Mouse (Mus musculus): Measurements from ENCODE around the gene Cluh.

Gene Cluh

DNA sequence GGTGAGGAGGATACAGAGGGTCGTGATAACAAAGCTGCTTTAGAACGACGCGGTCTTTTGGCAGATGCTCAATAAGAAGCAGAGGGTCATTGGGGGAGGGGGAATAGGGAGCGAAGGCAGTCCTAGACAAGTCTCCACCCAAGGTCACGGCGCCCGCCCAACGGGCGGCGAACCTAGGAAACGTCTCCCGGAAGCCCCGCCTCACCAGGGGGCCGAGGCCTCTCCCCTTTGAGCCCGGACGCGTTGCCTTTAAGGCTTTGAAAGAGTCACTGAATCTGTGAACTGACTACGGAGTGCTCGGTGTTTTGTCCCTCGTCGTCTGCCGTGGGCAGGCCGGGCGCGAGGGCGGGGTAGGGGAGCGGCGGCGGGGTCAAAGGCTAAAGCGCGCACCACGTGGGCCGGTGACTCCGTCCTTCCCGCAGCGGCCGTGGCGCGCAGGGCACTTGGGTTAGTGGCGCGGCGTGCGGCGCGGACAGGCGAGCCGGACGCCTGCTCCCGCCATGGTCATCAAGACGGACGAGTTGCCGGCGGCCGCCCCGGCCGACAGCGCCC is at the start of gene Cluh:
Cluh (plus strand) TSS at position 401 of the 552 bp plus-strand sequence.
- DNase-seq (ENCODE audit: low spot score in 2 of 2) = peak; percentile 97 to 98

- no peak for DNase-seq (ENCODE audit: low spot score in 2 of 2)
These were observed 47.0 kb upstream of the Cluh start for GRCm38 (mm10) chr11:74602286-74602685.

GRCm38 (mm10) chr11:74610068-74610467 is 39.2 kb upstream of the Cluh start:
- no peak for DNase-seq (ENCODE audit: low spot score in 2 of 2)

GRCm38 (mm10) chr11:74610545-74611176 is 38.6 kb upstream of the Cluh start, which contains the start of gene Rap1gap2:
Rap1gap2 (minus strand) TSS chr11:74610915.
- no peak for DNase-seq (ENCODE audit: low spot score in 2 of 2)

DNA sequence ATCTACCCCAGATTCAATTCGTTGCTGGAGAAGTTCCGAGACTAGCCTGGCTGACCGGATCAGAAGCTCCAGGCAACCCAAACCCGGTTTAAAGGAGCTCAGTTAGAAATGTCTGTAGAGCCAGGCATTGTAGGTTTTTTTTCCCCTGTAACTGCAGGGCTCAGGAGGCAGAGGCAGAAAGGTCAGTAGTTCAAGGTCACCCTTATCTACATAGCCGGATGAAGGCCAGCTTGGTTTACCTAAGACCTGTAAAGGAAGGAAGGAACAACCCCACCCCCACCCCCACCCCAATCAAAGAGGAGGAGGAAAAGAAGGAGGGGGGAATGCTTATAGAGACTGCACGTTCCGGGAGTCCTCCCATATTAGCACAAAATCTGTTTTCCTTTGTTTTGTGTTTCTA is 37.9 kb upstream of the Cluh start:
- no peak for DNase-seq (ENCODE audit: low spot score in 2 of 2)

GRCm38 (mm10) chr11:74613428-74613827 is 35.9 kb upstream of the Cluh start:
- DNase-seq (ENCODE audit: low spot score in 2 of 2) = no peak

DNA sequence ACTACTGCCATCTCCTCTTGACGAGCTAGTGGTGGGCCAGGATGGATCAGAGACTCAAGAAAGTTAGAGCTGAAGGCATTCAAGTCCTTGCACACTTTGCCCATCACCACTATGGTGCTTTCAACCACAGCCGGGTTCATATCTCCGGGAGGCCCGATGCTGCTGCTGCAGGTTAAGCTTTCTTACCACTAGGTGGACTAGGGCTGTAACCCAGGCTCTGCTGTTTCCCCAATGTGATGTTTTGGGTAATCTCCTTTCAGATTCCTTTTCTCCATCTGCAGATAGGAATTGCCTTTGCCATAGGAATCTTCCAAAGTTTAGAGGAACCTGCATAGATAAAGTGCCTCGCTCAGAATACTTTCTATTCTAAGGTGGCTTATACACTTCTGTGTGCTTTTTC is 33.7 kb upstream of the Cluh start:
- no peak for DNase-seq (ENCODE audit: low spot score in 2 of 2)

- peak; percentile 73 to 78 for DNase-seq (ENCODE audit: low spot score in 2 of 2)
These were observed 29.9 kb upstream of the Cluh start, which contains the start of gene Ccdc92b for GRCm38 (mm10) chr11:74619201-74619955. Ccdc92b (plus strand) TSS chr11:74619605.

GRCm38 (mm10) chr11:74619956-74620300 is 29.4 kb upstream of the Cluh start:
- no peak for DNase-seq (ENCODE audit: low spot score in 2 of 2)

DNA sequence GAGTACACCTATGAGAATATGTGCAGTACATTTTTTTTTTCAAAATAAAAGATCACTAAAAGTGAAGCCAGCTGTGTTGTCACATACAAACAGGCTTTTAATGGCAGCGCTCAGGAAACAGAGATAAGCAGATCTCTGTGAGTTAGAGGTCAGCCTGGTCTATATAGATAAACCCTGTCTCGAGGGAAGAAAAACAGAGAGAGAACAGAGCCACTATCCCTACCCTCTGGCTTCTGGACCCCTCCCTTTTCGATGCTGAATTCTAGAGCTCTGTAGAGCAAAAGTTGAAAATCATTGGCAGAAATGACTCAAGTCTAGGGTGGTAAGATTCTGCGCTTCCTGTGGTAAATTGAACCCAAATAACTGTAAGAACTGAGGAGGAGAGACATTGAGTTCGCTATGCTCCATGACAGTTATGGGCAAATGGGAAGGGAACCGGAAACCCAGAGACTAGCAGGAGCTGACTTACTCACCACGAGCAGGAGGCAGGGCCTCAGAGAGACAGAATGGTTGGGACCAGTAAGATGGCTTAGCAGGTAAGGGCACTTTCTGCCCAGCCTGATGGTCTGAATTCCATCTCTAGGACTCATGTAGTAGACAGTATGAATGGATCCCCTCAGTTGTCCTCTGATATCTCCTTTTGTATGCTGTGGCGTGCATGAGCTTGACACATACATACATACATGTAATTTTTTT is 27.2 kb upstream of the Cluh start:
- no peak for DNase-seq (ENCODE audit: low spot score in 2 of 2)

DNA sequence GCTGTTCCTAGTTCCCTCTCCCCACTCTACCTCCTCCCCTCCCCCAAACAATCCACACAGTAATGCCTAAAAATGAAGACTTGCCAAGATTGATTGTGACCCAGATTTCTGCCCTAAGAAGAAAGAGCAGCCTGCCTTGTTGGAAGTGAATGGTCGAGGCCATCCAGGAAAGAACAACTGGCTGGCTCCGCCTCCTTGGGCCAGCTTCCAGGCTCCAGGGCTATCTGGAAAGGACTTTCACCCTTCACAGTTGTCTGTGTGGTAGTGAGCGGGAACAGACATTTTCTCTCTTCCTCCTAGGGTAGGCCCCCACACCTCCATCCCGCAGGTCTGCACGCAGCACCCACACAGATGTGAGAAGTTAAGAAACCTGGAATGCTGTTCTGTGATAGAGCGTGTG is 25.6 kb upstream of the Cluh start:
- DNase-seq (ENCODE audit: low spot score in 2 of 2) = no peak

DNA sequence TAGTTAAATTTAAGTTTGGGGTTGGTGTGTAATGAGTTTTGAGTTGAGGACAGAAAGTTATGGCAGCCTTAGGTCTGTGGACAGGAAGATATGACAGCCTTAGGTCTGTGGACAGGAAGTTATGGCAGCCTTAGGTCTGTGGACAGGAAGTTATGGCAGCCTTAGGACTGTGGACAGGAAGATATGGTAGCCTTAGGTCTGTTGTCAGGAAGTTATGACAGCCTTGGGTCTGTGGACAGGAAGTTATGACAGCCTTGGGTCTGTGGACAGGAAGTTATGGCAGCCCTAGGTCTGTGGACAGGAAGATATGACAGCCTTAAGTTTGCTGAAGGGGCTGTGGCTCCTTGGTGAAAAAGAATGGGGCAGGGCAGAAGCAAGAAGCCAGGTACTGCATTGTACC is 24.0 kb upstream of the Cluh start:
- no peak for DNase-seq (ENCODE audit: low spot score in 2 of 2)

DNA sequence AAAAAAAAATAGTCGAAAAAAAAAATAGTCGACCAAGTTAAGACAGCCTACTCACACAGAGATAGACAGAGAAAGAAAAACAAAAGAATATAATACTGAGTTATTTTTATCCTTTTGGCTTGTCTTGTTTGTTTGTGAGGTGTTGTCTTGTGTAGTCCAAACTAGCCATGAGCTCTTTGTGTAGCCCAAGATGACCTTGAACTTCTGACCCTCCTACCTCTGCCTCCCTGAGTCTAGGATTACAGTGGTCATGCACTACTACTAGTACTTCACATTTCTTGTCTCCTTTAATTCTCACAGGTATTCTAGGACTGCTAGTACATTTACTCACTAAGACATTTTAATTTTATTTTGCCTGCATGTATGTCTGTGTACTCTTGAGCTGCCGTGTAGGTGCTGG is 21.8 kb upstream of the Cluh start:
- no peak for DNase-seq (ENCODE audit: low spot score in 2 of 2)

DNA sequence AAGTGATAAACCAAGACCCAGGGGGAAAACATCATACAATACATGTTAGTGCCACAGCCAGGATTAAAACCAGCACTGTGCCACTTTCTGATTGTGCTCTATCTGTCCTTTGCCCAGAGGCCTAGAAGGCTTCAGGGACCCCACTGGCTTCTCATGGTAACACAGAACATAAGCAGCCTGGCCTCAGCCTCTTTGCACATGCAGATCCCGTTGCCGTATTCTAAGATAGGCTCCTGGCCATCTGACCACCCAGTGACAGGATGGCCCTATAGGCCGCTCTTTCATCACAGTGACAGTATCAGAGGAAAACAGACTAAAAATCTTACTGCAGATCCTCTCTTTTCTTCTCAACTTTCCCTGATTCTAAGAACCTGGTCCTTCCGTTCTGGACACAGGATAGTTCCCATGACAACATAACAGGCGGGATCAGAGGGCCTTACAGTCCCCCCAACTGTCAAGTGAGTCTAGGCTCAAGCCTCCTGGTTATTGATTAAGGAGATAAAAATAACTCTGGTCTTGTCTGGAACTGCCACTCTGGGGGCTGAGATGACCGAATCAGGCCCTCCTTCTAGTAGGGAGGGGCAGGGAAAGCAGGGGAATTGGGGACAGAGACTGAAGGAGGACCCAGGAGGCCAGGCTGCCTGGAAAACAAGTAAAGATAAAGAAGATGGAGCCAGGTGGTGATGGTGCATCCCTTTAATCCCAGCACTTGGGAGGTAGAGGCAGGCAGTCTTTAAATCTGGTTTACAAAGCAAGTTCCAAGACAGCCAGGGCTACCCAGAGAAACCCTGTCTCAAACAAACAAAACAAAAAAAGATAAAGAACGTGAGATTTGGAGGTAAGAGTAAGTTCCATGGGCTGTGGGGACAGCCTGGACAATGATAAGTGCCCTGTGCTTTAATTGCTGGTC is 17.2 kb upstream of the Cluh start:
- no peak for DNase-seq (ENCODE audit: low spot score in 2 of 2)

DNA sequence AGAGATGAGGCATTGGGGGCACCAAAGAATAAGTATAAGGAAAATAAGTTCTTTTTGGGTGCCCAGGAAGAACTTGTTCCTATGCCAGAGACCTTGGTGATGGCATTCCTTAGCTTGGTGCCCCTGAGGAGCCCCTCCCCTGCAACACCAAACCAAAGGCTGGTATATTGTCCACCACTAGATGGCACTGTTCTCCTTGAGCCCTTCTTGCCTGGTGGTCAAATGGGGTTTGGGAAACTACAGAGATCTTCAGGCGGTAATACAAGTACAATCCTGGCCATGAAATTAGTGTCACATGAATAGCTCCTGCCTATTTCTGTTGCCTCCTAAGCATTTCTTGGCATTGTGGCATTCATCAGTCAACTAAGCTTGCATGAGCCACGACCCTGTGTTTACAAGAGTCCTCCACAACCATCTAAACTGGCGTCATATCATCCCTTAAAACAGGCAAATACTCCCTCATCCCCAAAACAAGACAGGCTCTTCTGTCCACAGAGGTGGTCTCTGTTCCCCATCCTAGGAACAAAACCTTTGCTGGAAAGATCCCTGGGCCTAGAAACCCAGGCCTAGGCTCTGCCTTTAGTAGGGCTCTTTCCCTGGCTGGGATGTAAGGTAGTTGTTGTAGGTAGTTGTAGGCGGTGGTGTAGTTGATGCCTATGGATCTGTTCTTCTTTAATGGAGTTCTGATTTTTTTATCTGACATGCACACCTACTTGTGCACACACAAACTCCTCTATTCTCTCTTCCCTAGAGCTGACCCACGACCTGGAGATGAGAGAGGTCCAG is 14.6 kb upstream of the Cluh start:
- peak in 1 of 2 experiments; percentile 53 for DNase-seq (ENCODE audit: low spot score in 2 of 2)

GRCm38 (mm10) chr11:74637486-74637885 is 11.8 kb upstream of the Cluh start:
- DNase-seq (ENCODE audit: low spot score in 2 of 2) = no peak

DNA sequence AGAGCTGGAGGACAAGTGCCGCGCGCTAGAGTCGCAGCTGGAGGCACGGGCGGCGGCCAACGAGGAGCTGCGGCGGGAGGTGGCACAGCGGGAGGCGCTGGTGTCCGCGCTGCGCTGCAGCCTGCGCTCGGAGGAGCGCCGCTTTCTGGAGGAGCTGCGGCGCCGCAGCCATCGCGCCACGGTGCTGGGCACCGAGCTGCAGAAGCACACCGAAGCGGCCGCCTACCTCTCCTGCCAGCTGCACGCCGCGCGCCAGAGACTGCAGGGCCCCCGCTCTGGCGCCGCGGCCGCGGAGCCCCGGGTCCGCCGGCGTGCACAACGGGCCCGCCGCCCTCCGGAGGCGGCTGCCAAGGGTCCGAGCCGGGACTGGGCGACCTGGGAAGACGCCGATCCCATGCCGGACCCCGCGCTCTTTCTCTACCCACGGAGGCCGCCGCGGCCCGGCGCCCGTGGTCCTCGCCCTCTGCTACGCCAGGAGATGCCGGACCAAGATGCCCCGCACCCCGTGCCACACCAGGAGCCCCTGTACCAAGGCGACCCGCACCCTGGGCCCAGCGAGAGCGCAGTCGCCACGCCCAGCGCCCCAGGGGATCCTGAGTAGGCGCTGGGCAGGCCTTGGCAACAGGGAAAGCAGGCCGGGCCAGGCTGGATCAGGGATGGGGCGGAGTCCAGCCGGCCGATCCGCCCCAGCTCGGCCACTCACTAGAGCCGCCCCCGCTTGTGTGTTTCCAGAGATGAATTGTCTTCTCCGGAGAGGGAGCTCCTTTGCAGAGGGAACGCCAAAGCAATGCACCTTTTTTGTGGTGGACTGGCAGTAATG is 11.1 kb upstream of the Cluh start:
- DNase-seq (ENCODE audit: low spot score in 2 of 2) = peak; percentile 73 to 84

DNA sequence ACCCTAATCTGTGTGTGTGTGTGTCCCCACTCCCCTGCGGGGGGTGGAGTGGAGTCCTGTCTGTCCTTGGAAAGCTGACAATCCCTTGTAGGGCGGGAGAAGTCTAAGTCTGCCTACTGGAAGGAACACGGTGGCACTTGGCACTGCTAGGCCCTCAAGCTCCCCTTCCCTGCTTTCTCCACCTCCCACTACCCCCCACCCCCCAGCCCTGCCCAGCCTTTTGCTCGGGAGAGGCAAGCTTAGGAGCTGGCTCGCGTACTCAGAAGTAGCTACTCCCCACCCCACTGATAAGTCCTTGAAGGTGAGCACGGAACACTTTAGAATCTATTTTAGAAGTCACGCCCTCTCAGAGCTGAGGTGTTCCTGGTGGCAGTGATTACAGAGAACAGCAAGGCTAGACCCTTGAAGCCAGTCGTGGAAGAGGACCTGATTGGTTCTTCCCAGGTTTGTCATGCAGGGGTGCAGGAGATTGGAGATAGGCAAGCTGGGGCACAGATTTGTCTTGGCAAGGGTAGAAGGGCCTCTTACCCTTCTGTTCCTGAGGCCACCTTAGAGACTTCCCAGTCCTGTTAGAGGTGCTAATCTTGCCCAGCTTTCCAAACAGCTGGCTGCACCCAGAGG is 10.4 kb upstream of the Cluh start:
- no peak for DNase-seq (ENCODE audit: low spot score in 2 of 2)

- no peak for DNase-seq (ENCODE audit: low spot score in 2 of 2)
These were observed 9.7 kb upstream of the Cluh start for GRCm38 (mm10) chr11:74639628-74640027.

All from urinary bladder, postnatal 36 days (tissue).